Mouse (Mus musculus) testis, adult 2 months (tissue): Measurements from ENCODE around the gene Batf2.

Source experiments
- CTCF ChIP-seq: fragments of 200-500 bp; IDR thresholded peaks from 2 replicates; pipeline ENCODE4 v1.5.1; 2012; ENCODE audit warnings: low read depth, mild to moderate bottlenecking, inconsistent platforms, low read length, moderate library complexity; ENCODE audit not compliant: control insufficient read depth, insufficient read depth, insufficient replicate concordance
- POLR2A ChIP-seq: fragments of 200-500 bp; IDR thresholded peaks from 2 replicates; pipeline ENCODE4 v1.6.1; 2012; ENCODE audit warnings: low read depth, mild to moderate bottlenecking, inconsistent platforms, low read length, moderate library complexity; ENCODE audit not compliant: control insufficient read depth

GRCm38 (mm10) chr19:6118677-6119185 lies 22.1 kb upstream of the Batf2 start:
- TF ChIP-seq POLR2A (no peak), CTCF (no peak)
